Mouse (Mus musculus) midbrain, embryonic 13.5 days (tissue): ENCODE results near the gene Tmpo. TPM values are rescaled to one million over a fixed set of nuclear protein-coding genes. Genes with fewer than 3 reads are reported as not detected.

Experiments
- ATAC-seq: fragments of 200-750 bp; cut with Nextera tagmentation; 2 replicates; pipeline ENCODE4 v1.8.0; 2017; ENCODE audit warnings: mild to moderate bottlenecking, moderate TSS enrichment, moderate library complexity
- H3K27ac ChIP-seq: fragments of 300-500 bp; sonication (generic); 2 replicates; pipeline ENCODE4 v1.5.1; 2015; ENCODE audit warnings: inconsistent platforms, mild to moderate bottlenecking, moderate library complexity
- H3K27me3 ChIP-seq: fragments of 300-500 bp; sonication (generic); 2 replicates; pipeline ENCODE4 v1.6.1; 2015; ENCODE audit warnings: mild to moderate bottlenecking, inconsistent platforms
- H3K36me3 ChIP-seq: fragments of 300-500 bp; sonication (generic); 2 replicates; pipeline ENCODE4 v1.6.1; 2015; ENCODE audit warnings: mild to moderate bottlenecking, inconsistent platforms
- H3K4me1 ChIP-seq: fragments of 300-500 bp; sonication (generic); replicated peaks from 2 replicates; pipeline ENCODE4 v1.6.1; 2015; ENCODE audit warnings: inconsistent platforms
- H3K4me2 ChIP-seq: fragments of 300-500 bp; sonication (generic); replicated peaks from 2 replicates; pipeline ENCODE4 v1.6.1; 2015; ENCODE audit warnings: moderate library complexity, mild to moderate bottlenecking, inconsistent platforms
- H3K4me3 ChIP-seq: fragments of 300-500 bp; sonication (generic); replicated peaks from 2 replicates; pipeline ENCODE4 v1.5.1; 2015; ENCODE audit warnings: mild to moderate bottlenecking, inconsistent platforms
- H3K9ac ChIP-seq: fragments of 300-500 bp; sonication (generic); replicated peaks from 2 replicates; pipeline ENCODE4 v1.6.1; 2015; ENCODE audit warnings: mild to moderate bottlenecking, inconsistent platforms
- H3K9me3 ChIP-seq: fragments of 300-500 bp; sonication (generic); 2 replicates; pipeline ENCODE4 v1.6.1; 2016; ENCODE audit warnings: mild to moderate bottlenecking, inconsistent platforms
- WGBS: fragments of 180-500 bp; shearing (Covaris S2); methylation state at CpG from one replicate; pipeline ENCODE4 v1.1.7; 2015; 5-methylcytosine and 5-hydroxymethylcytosine counted together
- polyA plus RNA-seq: library from polyadenylated mRNA; unstranded; fragments of >200 nt; fragmentation: Nextera tagmentation; extraction: Ambion mirVana; gene quantifications from 2 replicates; pipeline ENCODE4 v1.2.1, GENCODE M21; 2015

Tmpo gene
- 165 and 175 TPM in 2 replicates for polyA plus RNA-seq

DNA sequence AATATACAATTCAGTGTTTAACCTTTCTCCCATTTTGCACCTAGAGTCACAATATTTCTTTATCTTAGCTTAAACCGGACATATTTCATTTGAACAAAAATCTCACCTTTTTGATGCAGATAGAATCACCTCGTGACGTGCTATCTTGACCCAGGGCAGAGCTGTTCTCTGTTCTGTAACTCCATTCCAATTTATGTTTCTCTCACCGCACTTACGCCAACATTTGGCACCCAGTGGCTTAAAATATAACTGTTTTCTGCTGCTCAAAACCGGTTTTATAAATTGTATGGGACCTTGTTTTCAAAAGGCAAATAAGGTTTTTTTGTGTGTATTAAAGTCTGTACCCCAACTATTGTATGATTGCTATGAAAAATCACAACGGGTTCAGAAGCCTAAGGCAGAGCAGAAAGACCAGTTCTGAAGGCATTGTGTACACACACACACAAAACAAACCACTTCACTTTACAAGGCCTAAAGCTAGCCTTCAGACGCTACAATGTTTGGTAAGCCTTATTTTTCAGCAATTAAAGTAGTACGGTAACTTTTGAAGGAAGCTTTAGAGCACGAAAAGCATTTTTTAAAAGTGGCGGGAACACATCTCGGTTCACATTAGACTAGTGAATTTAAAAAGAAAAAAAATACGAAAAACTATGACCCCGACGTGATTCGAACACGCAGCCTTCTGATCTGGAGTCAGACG is at the start of gene Tmpo:
Tmpo (minus strand) TSS at position 555 of the 700 bp plus-strand sequence.
- 11% methylated on average over 18 of the region's 18 CpGs for WGBS
- Histone ChIP-seq H3K4me2 (peak within 1 kb of the TSS; percentile 59), H3K9ac (peak within 1 kb of the TSS; percentile 68), H3K9me3 (no peaks in the 10 kb centered on the region), H3K36me3 (no peaks in the 10 kb centered on the region), H3K27me3 (no peaks in the 10 kb centered on the region), H3K4me1 (peaks cover 22% of the 10 kb centered on the region), H3K4me3 (peak within 1 kb of the TSS; percentile 50), H3K27ac (peak within 1 kb of the TSS; percentile 97)
- peak; percentile 18; the same call in 1 of the 2 replicates for ATAC-seq

DNA sequence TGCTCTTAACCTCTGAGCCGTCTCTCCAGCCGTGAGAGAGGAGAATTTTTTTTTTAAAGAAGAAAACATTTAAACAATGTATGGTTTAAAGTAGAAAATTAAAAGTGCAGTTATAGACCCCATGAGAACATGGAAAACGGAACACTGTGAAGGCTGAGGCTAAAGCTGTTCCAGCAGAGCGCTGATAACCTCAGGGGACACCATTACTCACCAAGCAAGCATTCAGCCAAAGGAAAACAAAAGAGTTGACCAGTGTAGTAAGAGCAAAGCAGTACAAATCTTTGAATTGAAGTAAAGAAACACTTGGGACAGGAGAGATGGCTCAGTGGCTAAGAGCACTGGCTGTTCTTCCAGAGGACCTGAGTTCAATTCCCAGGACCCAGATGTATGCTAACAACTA is 49.3 kb upstream of the Tmpo start:
- Histone ChIP-seq H3K4me2 (no peak overlapping the region), H3K4me3 (no peak overlapping the region), H3K27me3 (no peaks in the 10 kb centered on the region), H3K4me1 (peaks cover 20% of the 10 kb centered on the region), H3K9ac (no peak overlapping the region), H3K36me3 (no peaks in the 10 kb centered on the region), H3K9me3 (no peaks in the 10 kb centered on the region), H3K27ac (0 out of 2 replicates have a peak overlapping the region, but pooled peaks have one; percentile 80)
- no peak for ATAC-seq
- WGBS: 72% methylated on average over 4 of the region's 4 CpGs

DNA sequence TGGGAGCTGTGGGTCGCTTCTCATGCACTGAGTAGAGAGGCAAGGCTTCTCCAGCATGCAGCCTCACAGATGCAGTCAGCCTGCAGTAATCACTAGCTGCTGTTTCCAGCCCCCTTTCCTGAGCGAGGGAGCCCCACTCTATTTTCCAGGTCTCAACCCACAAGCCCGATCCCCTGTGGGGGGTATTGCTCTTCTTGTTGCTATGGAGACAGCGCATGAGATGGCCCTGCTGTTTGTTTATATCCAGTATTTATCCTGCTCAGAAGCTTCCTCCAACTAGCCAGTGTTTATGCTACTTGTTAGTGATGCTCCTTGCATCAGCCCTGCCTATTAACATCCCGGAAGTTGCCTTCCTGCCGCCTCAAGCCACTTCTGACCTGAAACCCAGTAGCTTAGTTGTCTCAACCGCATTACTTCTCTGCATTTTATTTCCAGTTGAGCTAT is 48.4 kb upstream of the Tmpo start:
- Histone ChIP-seq H3K9ac (0 out of 2 replicates have a peak overlapping the region, but pooled peaks have one; percentile 15), H3K4me3 (peak overlapping the region; percentile 17), H3K9me3 (no peaks in the 10 kb centered on the region), H3K27ac (peak overlapping the region; percentile 80), H3K27me3 (no peaks in the 10 kb centered on the region), H3K36me3 (no peaks in the 10 kb centered on the region), H3K4me2 (peak overlapping the region; percentile 37), H3K4me1 (peaks cover 20% of the 10 kb centered on the region)
- ATAC-seq: peak; percentile 91
- 17% methylated on average over 7 of the region's 7 CpGs for WGBS

DNA sequence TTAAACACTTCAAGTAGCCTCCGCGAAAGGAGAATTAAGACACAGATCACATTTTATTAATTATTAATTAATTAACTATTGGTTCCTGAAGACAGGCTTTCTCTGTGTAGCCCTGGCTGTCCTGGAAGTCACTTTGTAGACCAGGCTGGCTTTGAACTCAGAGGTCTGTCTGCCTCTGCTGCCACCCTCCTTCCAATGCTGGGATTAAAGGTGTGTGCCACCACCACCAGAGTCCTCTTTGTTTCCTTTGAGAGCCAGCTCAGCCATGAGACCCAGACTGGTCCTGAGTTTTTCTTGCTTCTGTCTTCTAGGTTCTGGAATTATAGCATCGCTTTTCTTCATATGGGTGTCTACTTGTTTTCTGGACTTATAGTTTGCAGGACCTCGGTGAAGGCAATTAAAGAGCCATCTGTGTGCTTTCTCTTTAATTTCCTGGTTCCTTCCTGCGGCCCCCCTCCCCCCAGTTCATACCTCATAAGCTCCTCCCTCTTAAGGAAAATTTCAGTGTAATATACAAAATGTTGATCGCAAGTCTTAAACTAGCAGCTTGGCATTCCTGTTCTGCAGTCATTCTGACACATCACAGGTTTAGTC is 47.9 kb upstream of the Tmpo start:
- Histone ChIP-seq H3K9ac (peak overlapping the region; percentile 15; the same call in 1 of the 2 replicates), H3K4me3 (peak overlapping the region; percentile 17), H3K4me1 (peaks cover 20% of the 10 kb centered on the region), H3K9me3 (no peaks in the 10 kb centered on the region), H3K36me3 (no peaks in the 10 kb centered on the region), H3K4me2 (peak overlapping the region; percentile 37), H3K27me3 (no peaks in the 10 kb centered on the region), H3K27ac (peak overlapping the region; percentile 80)
- WGBS: 65% methylated on average over 6 of the region's 6 CpGs
- ATAC-seq: peak; percentile 52

DNA sequence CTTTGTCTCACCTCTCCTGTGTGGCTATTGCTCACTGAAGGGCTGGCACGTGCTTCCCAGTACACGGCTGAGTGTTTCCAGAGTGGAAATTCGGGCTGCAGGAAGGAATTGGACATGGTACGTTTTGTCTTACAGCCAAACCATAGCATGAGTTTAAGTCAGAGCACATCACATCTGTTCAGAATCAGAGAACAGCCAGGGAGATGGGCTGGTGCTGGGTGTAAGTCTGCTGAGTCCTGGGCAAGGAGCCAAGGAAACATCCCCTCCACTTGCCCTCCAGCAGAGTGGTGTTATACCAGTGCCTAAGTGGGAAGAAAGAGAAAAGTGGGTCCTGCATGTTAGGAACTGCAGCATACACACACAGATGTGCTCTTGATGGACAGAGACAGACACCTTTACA is 45.9 kb upstream of the Tmpo start:
- Histone ChIP-seq H3K27me3 (no peaks in the 10 kb centered on the region), H3K4me3 (no peak overlapping the region), H3K9me3 (no peaks in the 10 kb centered on the region), H3K4me1 (peaks cover 20% of the 10 kb centered on the region), H3K36me3 (no peaks in the 10 kb centered on the region), H3K9ac (no peak overlapping the region), H3K27ac (no peak overlapping the region), H3K4me2 (no peak overlapping the region)
- ATAC-seq: no peak
- WGBS: 76% methylated on average over 4 of the region's 4 CpGs

DNA sequence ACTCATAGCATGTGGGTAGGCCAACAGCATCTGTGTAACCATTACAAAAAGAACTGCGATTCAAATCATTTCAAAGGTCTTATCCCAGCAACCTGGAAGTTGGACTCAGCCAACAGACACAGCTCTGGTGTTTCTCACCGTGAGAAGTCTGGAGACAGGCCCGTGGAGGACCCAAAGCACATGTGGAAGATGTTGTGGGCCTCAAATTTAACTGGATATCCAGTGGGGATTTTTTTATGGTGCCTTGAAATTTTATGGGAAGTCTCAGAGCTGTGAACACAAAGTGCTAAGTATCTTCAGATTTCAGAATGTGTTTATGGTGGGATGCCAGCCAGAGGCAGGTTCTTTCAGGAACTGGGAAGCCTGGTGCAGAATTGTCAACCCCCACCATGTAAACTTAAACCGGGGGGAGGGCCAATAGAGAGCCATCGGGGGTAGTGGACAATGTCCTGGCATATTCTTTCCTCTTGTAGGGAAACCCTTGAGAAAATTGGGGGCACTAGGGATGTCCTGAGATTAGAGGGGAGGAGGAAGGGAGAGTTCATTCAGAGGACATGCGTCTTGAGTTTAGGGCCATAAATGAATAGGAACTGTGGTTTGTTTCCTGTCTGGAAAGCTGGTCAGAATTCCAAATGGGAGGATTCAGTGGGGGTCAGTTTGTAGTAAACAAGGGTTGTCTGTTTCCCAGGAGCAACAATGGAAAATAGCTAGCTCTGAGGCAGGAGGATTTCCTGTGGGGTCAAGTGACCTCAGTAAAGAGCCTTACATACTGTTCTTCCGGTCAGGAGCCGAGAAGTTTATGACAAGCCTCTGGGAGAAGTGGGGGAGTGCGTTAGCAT is 41.5 kb upstream of the Tmpo start:
- no peaks in the 10 kb centered on the region for H3K27me3 ChIP-seq
- H3K9ac ChIP-seq: no peak overlapping the region
- ATAC-seq: no peak
- 81% methylated on average over 9 of the region's 9 CpGs for WGBS
- no peak overlapping the region for H3K27ac ChIP-seq
- no peaks in the 10 kb centered on the region for H3K9me3 ChIP-seq
- no peaks in the 10 kb centered on the region for H3K36me3 ChIP-seq
- H3K4me1 ChIP-seq: no peaks in the 10 kb centered on the region
- no peak overlapping the region for H3K4me2 ChIP-seq
- no peak overlapping the region for H3K4me3 ChIP-seq

DNA sequence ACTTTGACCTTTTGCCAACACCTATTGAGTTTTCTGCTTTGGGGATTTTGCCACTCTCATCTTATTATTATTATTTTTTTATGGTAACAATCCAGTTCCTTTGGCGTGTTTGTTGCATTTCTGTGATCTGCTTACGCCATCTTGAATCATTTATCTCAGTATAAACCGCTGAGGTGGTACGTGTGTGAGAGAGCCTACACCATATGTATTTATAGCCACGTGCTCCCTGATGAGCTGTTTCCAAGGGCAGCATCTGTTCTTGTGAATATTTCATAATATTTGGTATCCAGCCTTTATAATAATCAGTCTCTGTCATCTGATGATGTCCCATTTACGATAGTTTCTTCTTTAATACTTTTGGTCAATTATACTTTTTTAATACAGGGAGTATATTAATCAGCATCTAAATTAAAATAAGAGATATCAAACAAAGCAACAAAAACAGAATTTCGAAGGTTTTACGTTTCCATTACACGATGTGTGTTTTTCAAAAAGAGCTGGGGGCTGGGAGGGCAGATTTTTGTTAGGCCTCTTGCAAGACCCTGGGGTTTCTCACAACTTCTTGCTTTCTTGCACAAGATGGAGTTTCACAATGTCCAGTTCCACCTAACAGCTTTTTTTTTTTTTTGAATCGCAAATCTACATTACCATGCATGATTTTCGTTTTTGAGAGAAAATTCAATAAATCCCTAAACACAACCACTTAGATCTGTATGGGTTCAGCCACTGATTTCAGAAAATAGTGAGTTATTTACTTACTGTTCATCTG is 28.0 kb upstream of the Tmpo start:
- 86% methylated on average over 11 of the region's 11 CpGs for WGBS
- Histone ChIP-seq H3K4me3 (no peak overlapping the region), H3K9me3 (no peaks in the 10 kb centered on the region), H3K4me1 (no peaks in the 10 kb centered on the region), H3K27me3 (no peaks in the 10 kb centered on the region), H3K27ac (no peak overlapping the region), H3K4me2 (no peak overlapping the region), H3K36me3 (no peaks in the 10 kb centered on the region), H3K9ac (no peak overlapping the region)
- no peak for ATAC-seq

DNA sequence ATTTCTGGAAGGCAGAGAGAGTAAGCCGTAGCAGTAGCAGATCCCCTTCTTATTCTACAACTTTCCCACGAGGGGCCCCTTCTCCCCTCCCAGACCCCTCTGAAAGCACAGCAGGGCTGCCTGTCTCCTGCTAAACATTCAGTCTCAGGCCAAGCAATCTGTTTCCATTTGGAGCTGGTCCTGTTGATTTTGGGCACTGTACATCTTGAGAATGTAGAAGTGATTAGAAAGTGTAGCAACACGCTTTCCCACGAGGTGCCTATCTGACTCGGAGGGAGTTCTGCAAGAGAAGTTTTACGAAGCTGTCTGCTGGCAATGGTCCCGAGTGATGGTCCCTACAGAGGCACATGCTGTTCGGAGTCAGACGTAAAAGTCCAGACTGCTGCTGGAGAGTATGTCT is 27.3 kb upstream of the Tmpo start:
- Histone ChIP-seq H3K4me1 (no peaks in the 10 kb centered on the region), H3K36me3 (no peaks in the 10 kb centered on the region), H3K9ac (no peak overlapping the region), H3K27me3 (no peaks in the 10 kb centered on the region), H3K9me3 (no peaks in the 10 kb centered on the region), H3K4me2 (no peak overlapping the region), H3K27ac (no peak overlapping the region), H3K4me3 (no peak overlapping the region)
- 72% methylated on average over 9 of the region's 9 CpGs for WGBS
- ATAC-seq: no peak

DNA sequence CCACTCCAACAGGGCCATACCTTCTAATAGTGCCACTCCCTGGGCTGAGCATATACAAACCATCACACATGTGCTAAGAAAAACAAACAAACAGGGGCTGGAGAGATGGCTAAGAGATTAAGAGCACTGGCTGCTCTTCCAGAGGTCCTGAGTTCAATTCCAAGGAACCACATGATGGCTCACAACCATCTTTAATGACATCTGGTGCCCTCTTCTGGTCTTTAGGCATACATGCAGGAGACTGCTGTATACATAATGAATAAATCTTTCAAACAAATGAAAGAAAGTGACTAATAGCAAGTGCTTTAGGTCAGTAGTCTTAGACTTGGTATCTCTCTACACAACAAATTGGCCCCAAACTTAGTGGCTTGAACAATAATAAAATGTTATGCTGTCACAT is 26.2 kb upstream of the Tmpo start:
- Histone ChIP-seq H3K36me3 (no peaks in the 10 kb centered on the region), H3K9me3 (no peaks in the 10 kb centered on the region)
- ATAC-seq: no peak

DNA sequence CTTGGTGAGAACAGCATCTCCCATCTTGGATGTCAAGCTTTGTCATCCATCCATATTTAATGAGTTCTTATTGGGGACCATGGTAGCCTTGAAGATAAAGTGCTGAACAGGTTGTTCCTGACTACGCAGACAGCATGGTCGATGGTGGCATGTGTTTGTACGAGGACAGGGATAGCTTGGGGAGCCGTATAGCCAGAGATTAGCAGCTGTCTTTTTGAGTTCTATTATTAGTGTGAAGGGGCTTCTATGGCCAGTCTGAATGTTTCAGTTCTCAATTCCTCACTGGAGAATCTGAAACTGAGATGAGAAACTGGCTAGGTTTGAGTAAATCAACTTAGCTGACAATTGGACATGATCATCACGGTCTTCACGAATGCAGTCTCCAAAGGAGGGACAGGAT is 24.5 kb upstream of the Tmpo start:
- H3K9ac ChIP-seq: no peak overlapping the region
- H3K27me3 ChIP-seq: no peaks in the 10 kb centered on the region
- H3K27ac ChIP-seq: no peak overlapping the region
- 92% methylated on average over 6 of the region's 6 CpGs for WGBS
- no peak overlapping the region for H3K4me2 ChIP-seq
- no peak for ATAC-seq
- H3K4me3 ChIP-seq: no peak overlapping the region
- H3K36me3 ChIP-seq: no peaks in the 10 kb centered on the region
- H3K4me1 ChIP-seq: no peaks in the 10 kb centered on the region
- no peaks in the 10 kb centered on the region for H3K9me3 ChIP-seq

More for the DNA sequence above, 26.2 kb upstream of the Tmpo start:
- Histone ChIP-seq H3K4me1 (no peaks in the 10 kb centered on the region), H3K4me3 (no peak overlapping the region), H3K9ac (no peak overlapping the region), H3K27ac (no peak overlapping the region), H3K4me2 (no peak overlapping the region), H3K27me3 (no peaks in the 10 kb centered on the region)

DNA sequence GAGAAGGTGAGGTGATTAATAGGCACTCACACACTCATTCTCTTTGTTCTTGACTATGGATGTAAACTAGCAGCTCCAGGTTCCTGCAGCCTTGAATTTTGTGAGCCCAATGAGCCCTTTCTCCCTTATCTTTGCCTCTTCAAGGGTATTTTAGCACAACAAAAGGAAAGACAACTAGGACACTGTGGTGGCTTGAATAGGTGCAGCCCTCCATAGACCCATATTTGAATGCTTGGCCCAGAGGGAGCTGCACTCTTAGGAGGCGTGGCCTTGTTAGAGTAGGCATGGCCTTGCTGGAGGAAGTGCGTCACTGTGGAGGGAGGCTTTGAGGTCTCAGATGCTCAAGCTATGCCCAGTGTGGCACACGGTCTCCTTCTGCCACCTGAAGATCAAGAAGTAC is 19.5 kb upstream of the Tmpo start:
- no peak overlapping the region for H3K4me3 ChIP-seq
- no peak overlapping the region for H3K9ac ChIP-seq
- H3K27ac ChIP-seq: no peak overlapping the region
- no peak overlapping the region for H3K4me2 ChIP-seq
- no peaks in the 10 kb centered on the region for H3K9me3 ChIP-seq
- no peaks in the 10 kb centered on the region for H3K27me3 ChIP-seq
- H3K4me1 ChIP-seq: no peaks in the 10 kb centered on the region
- 88% methylated on average over 3 of the region's 3 CpGs for WGBS
- H3K36me3 ChIP-seq: no peaks in the 10 kb centered on the region
- ATAC-seq: no peak
